Mouse (Mus musculus) limb, embryonic 12.5 days (tissue): ENCODE measurements at regions not wholly inside any gene's neighbourhood (a gene's known extent, or its start where the extent isn't known, plus 50 kb on each side); places are given as distances from the start of the nearest gene placed in this dataset.

Experiments
- ATAC-seq: fragments of 200-750 bp; cut with Nextera tagmentation; 2 replicates; pipeline ENCODE4 v1.8.0; 2017; ENCODE audit warnings: low read depth, moderate TSS enrichment; ENCODE audit not compliant: insufficient number of reproducible peaks, insufficient read depth, low FRiP score, low TSS enrichment
- H3K27ac ChIP-seq: fragments of 300-500 bp; sonication (generic); 2 replicates; pipeline ENCODE4 v1.5.1; 2016; ENCODE audit warnings: mild to moderate bottlenecking, moderate library complexity
- H3K27me3 ChIP-seq: fragments of 300-500 bp; sonication (generic); 2 replicates; pipeline ENCODE4 v1.6.1; 2016; ENCODE audit warnings: mild to moderate bottlenecking, moderate library complexity
- H3K36me3 ChIP-seq: fragments of 300-500 bp; sonication (generic); 2 replicates; pipeline ENCODE4 v1.6.1; 2016; ENCODE audit warnings: mild to moderate bottlenecking, moderate library complexity
- H3K4me1 ChIP-seq: fragments of 300-500 bp; sonication (generic); replicated peaks from 2 replicates; pipeline ENCODE4 v1.6.1; 2016
- H3K4me2 ChIP-seq: fragments of 300-500 bp; sonication (generic); 2 replicates; pipeline ENCODE4 v1.6.1; 2016; ENCODE audit warnings: mild to moderate bottlenecking, moderate library complexity
- H3K4me3 ChIP-seq: fragments of 300-500 bp; sonication (generic); replicated peaks from 2 replicates; pipeline ENCODE4 v1.5.1; 2016; ENCODE audit warnings: mild to moderate bottlenecking
- H3K9ac ChIP-seq: fragments of 300-500 bp; sonication (generic); replicated peaks from 2 replicates; pipeline ENCODE4 v1.6.1; 2016; ENCODE audit warnings: mild to moderate bottlenecking, moderate library complexity
- H3K9me3 ChIP-seq: fragments of 300-500 bp; sonication (generic); 2 replicates; pipeline ENCODE4 v1.6.1; 2016; ENCODE audit warnings: mild to moderate bottlenecking, moderate library complexity
- WGBS: fragments of 180-500 bp; shearing (Covaris S2); methylation state at CpG from one replicate; pipeline ENCODE4 v1.1.7; 2016; 5-methylcytosine and 5-hydroxymethylcytosine counted together

DNA sequence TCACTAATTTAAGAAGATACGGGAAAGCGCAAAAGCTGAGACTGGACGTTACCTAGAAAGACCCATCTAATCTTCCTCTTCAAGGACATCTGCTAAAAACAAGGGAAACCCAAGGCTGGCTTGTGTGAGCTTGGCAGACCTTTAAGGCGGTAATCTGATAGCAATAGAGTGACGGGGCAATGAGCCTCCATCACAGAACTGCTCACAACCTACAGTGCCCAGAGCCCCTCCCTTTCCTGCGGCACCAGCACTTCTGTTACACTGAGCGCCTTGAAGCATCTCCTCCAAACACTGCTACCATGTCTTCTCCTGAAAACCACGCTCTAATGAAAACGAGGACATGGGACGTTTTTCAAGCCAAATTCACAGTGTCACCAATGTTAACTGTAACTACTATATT lies 172.1 kb upstream of the Smim15 start:
- WGBS = 38% methylated on average over 10 of the region's 10 CpGs
- Histone ChIP-seq H3K4me1 (peaks cover 24% of the 10 kb centered on the region), H3K36me3 (no peaks in the 10 kb centered on the region), H3K9ac (no peak overlapping the region), H3K4me2 (peak overlapping the region; percentile 23), H3K9me3 (no peaks in the 10 kb centered on the region), H3K27ac (no peak overlapping the region), H3K4me3 (no peak overlapping the region), H3K27me3 (no peaks in the 10 kb centered on the region)
- no peak for ATAC-seq

DNA sequence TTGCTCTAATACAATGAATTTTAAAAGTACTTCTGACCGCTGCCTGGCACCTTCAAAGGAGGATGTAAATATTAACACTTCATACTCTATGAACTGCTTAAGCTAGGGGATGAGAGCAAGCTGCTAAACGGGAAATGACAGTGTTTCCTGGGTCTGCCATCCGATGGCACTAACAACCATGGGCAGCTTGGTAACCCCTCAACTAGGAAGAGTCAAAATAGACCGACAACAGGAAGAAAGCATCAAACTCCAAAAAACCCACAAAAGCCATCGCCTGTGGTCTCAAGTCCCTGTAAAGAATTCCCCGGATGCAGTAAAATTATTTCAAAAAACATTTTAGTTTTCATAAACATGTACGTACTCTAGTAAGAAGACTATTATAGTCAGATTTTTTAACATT lies 175.3 kb upstream of the Smim15 start:
- H3K4me1 ChIP-seq = peaks cover 28% of the 10 kb centered on the region
- 89% methylated on average over 7 of the region's 7 CpGs for WGBS

DNA sequence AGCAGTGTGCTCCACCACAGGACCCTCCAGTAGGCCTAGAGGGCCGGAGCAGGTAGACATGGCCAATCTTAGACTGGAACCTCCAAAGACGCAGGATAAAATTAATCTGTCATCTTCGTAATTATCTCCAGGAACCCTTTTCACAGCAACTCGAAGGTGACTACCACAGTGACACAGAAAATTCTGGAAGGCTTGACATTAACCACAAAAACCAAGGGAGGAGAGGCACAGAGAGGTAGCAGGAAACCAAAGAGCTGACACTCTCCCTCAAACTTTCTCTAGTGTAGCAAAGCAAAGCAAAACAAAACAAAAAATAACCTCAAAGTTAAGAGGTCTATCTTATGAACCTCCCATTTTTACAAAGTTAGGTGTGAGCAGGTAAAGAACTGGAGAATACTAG lies 177.4 kb upstream of the Smim15 start:
- Histone ChIP-seq H3K4me2 (no peak overlapping the region), H3K4me3 (no peak overlapping the region), H3K27ac (no peak overlapping the region), H3K9ac (no peak overlapping the region), H3K27me3 (no peaks in the 10 kb centered on the region), H3K4me1 (peaks cover 19% of the 10 kb centered on the region), H3K9me3 (no peaks in the 10 kb centered on the region), H3K36me3 (no peaks in the 10 kb centered on the region)
- ATAC-seq = no peak
- 93% methylated on average over 4 of the region's 4 CpGs for WGBS

More for the DNA sequence above, 175.3 kb upstream of the Smim15 start:
- H3K4me3 ChIP-seq = no peak overlapping the region
- no peaks in the 10 kb centered on the region for H3K36me3 ChIP-seq
- no peaks in the 10 kb centered on the region for H3K9me3 ChIP-seq
- H3K27me3 ChIP-seq = no peaks in the 10 kb centered on the region
- H3K9ac ChIP-seq = no peak overlapping the region
- ATAC-seq = no peak
- H3K4me2 ChIP-seq = no peak overlapping the region
- no peak overlapping the region for H3K27ac ChIP-seq

DNA sequence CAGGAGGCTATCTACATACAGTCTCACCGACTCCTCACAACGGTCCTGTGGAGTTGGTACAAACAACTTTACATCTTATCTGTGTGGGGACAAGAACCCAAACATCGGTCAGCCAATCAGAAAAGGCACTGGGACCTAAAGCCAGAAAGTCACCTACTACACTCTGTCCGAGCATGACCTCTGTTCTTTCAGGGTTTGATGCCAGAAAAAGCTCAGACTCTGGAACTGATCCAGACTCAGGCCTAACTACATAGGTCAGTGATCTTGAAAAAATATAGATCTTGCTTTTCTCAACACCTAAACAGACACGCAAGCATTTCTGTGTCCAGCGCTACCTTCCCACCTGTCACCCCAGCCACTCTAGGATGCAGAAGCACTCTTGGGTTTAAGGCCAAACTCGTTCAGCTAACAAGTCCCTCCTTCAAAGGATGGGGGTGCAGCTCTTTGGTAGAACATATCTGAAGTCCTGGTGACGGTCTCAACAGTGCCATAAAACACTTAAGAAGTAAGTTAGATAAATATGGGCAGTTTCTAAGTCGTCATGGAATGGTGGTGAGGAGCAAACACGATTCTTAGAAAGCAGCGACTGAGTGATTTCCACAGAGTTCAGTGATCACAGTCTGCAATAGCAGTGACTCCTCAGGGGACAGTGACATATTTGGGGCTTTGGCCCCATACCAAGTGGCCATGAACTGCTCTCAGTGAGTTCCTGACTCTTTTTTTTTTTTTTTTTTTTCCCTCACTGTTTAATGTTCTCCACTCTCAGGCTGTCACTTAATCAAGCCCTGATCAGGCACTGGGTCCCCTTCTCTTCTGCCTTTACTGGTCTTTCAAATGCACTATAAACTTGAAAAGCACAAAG lies 181.2 kb upstream of the Smim15 start:
- WGBS = 78% methylated on average over 11 of the region's 11 CpGs
- ATAC-seq = no peak

DNA sequence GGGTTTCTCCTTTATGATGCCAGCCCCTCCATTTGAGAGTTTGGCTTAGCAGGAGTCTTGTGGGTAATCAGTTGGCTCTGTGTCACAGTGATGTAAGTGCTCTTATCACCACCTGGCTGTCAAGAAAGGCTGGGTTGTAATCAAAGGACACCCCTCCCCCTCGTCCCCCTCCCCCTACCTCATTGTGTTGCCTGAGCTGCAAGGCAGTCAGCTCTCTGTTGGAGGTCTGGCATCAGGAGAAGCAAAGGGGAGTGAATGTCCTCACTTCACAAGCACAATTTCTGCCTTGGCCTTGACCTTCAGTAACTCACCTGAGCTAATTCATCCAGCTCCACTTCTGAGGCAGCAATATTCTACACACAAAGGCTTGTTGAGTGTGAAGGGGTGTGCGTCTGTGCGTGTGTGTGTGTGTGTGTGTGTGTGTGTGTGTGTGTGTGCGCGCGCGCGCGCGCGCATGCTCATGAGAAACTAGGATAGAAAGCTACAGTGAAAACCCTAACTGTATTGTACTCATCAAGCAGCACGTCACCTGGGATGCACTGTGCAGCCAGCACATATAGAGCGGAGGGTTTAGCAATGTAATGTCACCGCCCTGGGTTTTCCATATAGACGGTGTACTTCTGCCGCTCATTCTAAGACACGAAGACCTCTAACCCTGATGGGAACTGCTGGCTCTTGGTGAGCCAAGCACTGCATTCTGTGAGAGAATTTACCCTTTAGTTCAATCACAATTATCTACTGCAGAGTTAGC lies 182.7 kb upstream of the Smim15 start:
- Histone ChIP-seq H3K9ac (no peak overlapping the region), H3K4me2 (no peak overlapping the region), H3K9me3 (no peaks in the 10 kb centered on the region), H3K27me3 (no peaks in the 10 kb centered on the region), H3K4me3 (no peak overlapping the region), H3K27ac (no peak overlapping the region), H3K36me3 (no peaks in the 10 kb centered on the region), H3K4me1 (peaks cover 13% of the 10 kb centered on the region)
- ATAC-seq = no peak
- 74% methylated on average over 17 of the region's 17 CpGs for WGBS

More for the DNA sequence above, 181.2 kb upstream of the Smim15 start:
- H3K4me3 ChIP-seq = no peak overlapping the region
- no peaks in the 10 kb centered on the region for H3K36me3 ChIP-seq
- H3K9ac ChIP-seq = no peak overlapping the region
- H3K9me3 ChIP-seq = no peaks in the 10 kb centered on the region
- no peak overlapping the region for H3K27ac ChIP-seq
- H3K27me3 ChIP-seq = no peaks in the 10 kb centered on the region
- peaks cover 12% of the 10 kb centered on the region; the same call in 1 of the 2 replicates for H3K4me1 ChIP-seq
- H3K4me2 ChIP-seq = no peak overlapping the region

DNA sequence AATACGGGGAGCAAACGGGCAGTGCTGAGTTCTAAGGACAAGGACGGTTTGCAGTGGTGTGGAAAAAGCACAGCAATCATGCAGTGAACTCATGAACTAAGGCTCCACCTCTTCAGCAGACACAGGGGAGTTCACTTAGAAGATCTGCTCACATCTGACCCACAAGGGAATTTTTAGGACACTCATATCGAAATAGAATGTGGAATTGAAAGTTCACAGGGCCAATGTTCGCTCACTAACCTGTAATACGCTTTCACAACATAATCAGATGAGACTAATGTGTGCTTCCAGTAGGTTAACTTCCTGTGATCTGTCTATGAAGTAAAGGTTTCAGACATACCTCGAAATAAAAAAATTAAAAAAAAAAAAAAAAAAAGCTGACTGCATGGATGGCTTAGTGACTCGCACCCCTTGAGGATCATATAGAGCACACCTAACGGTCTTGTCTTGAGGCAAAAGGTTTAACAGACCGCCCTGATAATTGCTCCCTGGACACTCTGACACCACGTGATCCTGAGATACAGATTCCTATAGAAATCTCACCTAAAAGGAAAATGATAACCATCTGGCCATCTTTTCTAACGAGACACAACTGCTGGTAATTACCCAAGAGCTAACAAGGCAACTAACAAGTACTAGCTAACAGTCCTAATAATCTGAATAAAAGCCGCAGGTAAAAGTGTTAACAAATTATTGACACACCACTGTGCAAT lies 187.0 kb upstream of the Smim15 start:
- no peak for ATAC-seq
- no peaks in the 10 kb centered on the region for H3K36me3 ChIP-seq
- 62% methylated on average over 13 of the region's 13 CpGs for WGBS
- no peaks in the 10 kb centered on the region for H3K9me3 ChIP-seq
- H3K9ac ChIP-seq = no peak overlapping the region
- no peak overlapping the region for H3K4me2 ChIP-seq
- no peak overlapping the region for H3K4me3 ChIP-seq
- H3K27me3 ChIP-seq = no peaks in the 10 kb centered on the region
- no peak overlapping the region for H3K27ac ChIP-seq
- peaks cover 10% of the 10 kb centered on the region for H3K4me1 ChIP-seq

DNA sequence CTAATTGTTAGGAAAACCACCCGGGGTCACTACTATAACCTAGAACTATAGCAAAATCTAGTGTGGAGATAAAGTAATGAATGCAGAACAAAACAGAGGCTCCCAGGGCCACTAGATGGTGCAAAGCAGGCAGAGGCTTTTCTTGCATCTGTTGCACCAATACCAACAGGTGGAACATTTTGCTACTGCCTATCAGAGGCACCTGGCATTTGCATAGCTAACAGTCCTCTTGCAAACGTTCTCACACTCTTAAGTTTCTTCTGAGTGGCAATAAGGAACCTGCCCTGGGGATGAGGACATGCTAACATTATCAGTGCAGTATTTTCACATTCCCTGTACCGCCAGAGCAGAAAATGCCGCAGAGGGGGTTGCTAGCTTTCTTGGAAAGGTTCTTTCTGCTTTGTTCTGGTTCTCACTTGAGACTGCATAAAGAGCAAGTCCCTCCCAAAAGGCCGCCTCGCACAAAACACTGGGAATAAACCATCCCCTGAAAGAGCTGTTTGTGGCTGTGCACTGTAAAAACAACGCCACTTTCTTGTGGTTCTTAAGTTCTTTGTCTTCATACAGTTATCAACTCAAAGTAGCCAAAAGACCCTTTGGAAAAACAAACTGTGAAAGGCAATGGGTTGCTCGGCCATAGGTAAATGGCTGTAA lies 193.2 kb upstream of the Smim15 start:
- Histone ChIP-seq H3K9ac (no peak overlapping the region), H3K9me3 (no peaks in the 10 kb centered on the region), H3K36me3 (no peaks in the 10 kb centered on the region), H3K4me1 (peaks cover 35% of the 10 kb centered on the region), H3K27ac (no peak overlapping the region), H3K4me2 (no peak overlapping the region), H3K4me3 (no peak overlapping the region), H3K27me3 (0 out of 2 replicates have a peak, but pooled peaks cover 3% of the 10 kb centered on the region)
- WGBS = 68% methylated on average over 8 of the region's 8 CpGs
- ATAC-seq = no peak

DNA sequence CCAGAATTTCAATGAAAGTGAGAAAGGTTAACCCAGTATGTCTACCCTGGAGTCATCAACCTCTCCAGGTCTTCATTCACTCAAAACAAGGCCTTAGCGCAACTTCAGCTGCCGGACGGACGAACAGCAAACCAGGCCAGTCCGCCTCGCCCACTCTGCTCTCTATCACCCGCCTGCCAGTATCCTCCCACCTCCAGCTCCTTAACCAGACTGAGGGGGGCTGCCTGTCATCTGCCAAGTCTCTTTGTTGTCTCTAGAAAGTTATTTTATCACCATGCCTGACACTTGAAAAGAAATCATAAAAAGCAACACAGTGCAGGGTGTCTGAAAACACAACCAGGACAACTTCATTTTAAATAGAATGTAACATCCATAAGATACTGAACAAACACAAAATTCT lies 195.4 kb upstream of the Smim15 start:
- WGBS = 60% methylated on average over 7 of the region's 7 CpGs
- no peaks in the 10 kb centered on the region for H3K36me3 ChIP-seq
- H3K9ac ChIP-seq = no peak overlapping the region
- H3K27me3 ChIP-seq = 0 out of 2 replicates have a peak, but pooled peaks cover 3% of the 10 kb centered on the region
- H3K4me2 ChIP-seq = no peak overlapping the region
- H3K4me1 ChIP-seq = peaks cover 48% of the 10 kb centered on the region
- no peaks in the 10 kb centered on the region for H3K9me3 ChIP-seq
- H3K27ac ChIP-seq = no peak overlapping the region
- H3K4me3 ChIP-seq = no peak overlapping the region
- no peak for ATAC-seq

DNA sequence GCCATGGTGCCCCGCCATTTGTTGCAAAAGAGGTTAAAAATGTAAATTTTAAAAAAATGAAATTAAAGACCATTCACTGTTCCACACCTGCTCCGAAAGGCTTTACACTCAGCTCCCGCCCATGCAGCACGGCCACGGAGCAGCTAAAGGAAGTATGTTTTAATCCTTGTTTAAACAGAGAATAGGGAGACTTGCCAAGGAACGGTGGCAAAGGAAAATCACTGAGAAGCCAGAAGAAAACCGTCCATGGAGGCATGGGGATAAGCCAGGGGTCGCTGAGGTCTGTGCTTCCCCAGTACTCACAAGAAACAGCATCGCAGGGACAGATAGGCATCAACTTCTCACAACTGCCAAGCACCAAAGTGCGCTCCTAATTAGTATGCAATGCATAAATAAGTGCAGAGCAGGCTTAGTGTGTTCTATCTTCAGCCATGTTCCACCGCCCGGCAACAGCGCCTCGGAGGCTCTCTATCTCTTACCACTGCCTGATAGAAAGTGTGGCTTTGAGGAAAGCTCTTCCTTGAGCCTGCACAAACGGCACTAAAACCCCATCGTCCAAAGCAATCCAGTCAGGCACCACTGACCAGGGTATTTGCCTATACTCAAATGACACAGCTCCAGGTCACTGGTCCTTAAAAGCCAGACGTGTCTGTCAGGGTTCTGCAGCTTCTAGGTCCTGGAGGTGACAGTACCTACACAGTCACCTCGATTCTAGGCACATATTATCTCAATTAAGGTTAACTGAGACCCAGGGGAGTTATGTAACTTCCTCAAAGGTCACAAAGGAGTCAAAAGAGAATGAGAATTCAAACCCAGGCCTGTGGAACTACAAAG lies 196.8 kb upstream of the Smim15 start:
- peak; percentile 56 for ATAC-seq
- Histone ChIP-seq H3K9me3 (no peaks in the 10 kb centered on the region), H3K4me3 (no peak overlapping the region), H3K4me1 (peaks cover 56% of the 10 kb centered on the region), H3K9ac (no peak overlapping the region), H3K27ac (peak overlapping the region; percentile 79), H3K36me3 (no peaks in the 10 kb centered on the region), H3K4me2 (peak overlapping the region; percentile 51), H3K27me3 (0 out of 2 replicates have a peak, but pooled peaks cover 3% of the 10 kb centered on the region)
- WGBS = 38% methylated on average over 18 of the region's 18 CpGs

DNA sequence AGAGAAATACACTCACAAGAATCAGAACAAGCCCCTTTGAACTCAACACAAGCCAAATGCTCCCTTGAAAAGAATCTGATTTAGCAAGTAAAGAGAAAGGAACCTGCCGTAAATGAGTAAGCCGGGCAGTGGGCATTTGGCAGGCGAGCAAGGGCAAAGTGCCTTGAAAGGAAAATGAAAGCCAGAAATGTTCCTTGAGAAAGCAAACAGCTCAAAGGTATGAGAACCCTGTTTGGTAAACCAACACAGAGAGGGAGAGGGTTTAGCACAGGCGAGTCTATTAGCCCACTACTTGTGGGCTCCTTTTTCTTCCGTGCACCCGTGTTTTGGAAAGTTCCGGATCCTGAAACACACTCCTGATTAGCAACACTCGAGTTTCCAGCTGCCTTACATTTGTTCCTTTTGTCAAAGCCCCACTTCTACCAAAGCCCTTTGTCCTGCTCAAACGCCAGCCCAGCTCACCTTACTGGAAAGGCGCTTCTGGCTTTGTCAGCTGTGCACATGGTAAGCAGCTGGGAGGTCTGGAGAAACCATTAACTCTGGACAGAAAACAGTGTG lies 197.5 kb upstream of the Smim15 start:
- Histone ChIP-seq H3K4me1 (peaks cover 58% of the 10 kb centered on the region), H3K27me3 (0 out of 2 replicates have a peak, but pooled peaks cover 3% of the 10 kb centered on the region), H3K4me3 (peak overlapping the region; percentile 12), H3K4me2 (peak overlapping the region; percentile 51), H3K9me3 (no peaks in the 10 kb centered on the region), H3K9ac (no peak overlapping the region; the same call in 1 of the 2 replicates), H3K27ac (peak overlapping the region; percentile 79), H3K36me3 (no peaks in the 10 kb centered on the region)
- WGBS = 24% methylated on average over 10 of the region's 10 CpGs
- ATAC-seq = peak; percentile 80
